Mouse (Mus musculus): ENCODE results near the gene Entpd7.

- no peak for TF ChIP-seq CTCF (IDR thresholded peaks at IDR 0.05; ENCODE audit: low read depth)
- TF ChIP-seq EP300 (IDR thresholded peaks at IDR 0.05; ENCODE audit: low read depth), result no peak
Observed at GRCm38 (mm10) chr19:43730037-43730428, 40.6 kb downstream of the Entpd7 start.

Data from heart, postnatal 0 days (tissue).